Mouse (Mus musculus): ENCODE measurements at regions not wholly inside any gene's neighbourhood (a gene's known extent, or its start where the extent isn't known, plus 50 kb on each side); places are given as distances from the start of the nearest gene placed in this dataset.
A peak's percentile ranks its signal among the peaks of the same experiment; 100 is the strongest.

- no peak for DNase-seq (ENCODE audit: low spot score in 2 of 2)
Measured at GRCm38 (mm10) chr13:28794547-28794946, 159.0 kb downstream of the Sox4 start.

DNA sequence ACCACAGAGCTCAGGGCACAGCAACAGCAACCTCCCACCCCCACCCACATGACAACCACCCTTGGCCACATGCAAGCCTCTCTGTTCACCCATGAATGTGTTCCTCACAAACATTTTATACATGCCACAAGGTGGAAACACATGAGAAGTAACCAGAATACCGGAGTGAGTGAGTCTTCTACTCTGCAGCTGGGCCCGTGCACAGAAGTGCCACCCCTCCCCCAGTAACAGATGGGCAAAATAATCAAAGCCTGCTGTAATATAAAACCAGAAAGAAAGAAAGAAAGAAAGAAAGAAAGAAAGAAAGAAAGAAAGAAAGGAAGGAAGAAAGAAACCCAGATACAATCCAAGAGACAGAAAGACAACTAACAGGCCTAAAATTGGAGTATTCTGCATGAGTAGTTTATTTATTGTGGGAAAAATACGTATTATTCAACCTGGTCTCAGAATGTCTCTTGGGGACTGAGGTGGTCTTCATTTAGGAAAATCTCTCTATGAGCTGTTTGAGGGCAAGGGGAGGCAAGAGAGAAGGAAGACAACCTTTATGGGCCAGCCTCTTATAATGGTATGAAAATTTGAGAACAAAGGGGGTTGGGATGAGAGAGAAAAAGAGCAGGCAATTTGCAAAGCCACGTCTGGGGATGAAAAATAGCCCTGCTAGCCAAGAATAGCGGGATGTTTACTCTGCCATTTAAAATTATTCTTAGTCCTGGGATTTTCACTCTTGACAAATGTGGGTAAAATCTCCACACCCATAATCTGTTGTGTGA lies 160.2 kb downstream of the Sox4 start:
- no peak for DNase-seq (ENCODE audit: low spot score in 2 of 2)

DNA sequence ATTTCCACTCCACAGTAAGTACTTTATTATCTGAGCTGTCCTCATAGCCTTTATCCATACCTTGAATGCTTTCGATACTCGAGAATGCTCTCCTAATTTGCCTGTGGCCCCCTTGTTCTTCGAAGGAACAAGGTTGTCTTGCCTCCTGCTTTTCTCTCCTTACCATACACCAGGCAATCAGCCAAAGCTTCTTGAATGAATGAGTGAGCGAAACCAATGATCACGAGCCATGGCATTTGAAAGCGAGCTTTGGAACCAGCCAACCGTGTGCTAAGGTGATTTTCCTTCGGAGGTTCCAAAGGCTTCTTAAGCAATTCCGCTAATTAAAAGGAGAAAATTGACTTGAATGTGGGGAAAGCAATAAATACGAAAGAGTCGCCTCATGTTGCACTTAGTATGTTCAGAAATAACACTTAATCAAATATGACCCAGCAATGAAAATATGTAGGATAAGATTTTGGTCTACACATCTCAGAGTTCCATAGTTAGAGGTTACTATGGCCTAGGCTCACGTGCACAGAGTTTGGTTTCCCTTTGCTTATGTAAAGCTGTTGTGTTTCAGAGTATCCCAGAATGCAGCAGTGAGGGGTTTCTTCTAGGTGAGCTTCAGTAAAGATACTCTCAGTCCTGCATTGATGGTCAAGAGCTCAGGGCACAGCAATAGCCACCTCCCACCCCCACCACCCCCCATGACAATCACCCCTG lies 160.9 kb downstream of the Sox4 start:
- DNase-seq (ENCODE audit: low spot score in 2 of 2), result no peak

- DNase-seq (ENCODE audit: low spot score in 2 of 2), result no peak
Measured at GRCm38 (mm10) chr13:28790381-28790780, 163.1 kb downstream of the Sox4 start.

- no peak for DNase-seq (ENCODE audit: low spot score in 2 of 2)
Measured at GRCm38 (mm10) chr13:28787331-28787643, 166.2 kb downstream of the Sox4 start.

DNA sequence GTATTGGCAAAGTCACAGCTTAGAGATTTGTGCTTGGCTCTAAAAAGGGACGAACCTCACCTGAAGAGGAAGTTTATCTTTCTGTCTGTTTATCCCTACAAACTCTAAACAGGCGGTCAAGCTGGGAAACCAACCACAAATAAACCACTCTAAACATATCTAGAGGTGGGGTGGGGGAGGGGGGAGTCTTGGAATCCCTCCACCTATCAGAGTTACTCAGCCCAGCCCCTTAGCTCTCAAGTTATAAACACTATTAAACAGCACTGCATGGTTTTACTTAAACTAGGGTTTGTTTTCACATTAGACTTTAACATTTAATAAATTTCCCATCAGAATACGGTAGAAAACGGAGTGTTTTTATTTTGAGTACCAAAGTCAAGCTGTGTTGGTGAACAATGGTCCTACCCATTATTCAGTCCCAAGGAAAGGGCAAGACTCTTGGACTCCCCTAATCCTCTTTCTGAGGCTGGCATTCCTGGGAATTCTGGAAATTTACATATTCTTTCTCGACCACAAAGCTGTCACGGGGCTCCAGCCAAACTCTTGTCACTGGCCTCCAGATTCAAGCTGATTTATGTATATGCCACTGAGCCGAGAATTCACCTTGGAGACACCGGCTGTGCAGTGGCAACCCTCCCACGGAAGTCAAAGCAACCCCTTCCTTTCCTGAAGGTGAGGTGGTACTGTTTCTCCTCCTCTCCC lies 166.7 kb downstream of the Sox4 start:
- no peak for DNase-seq (ENCODE audit: low spot score in 2 of 2)

- no peak for DNase-seq (ENCODE audit: low spot score in 2 of 2)
Measured at GRCm38 (mm10) chr13:28782497-28783246, 170.8 kb downstream of the Sox4 start.

- DNase-seq (ENCODE audit: low spot score in 2 of 2), result no peak
Measured at GRCm38 (mm10) chr13:28782081-28782480, 171.4 kb downstream of the Sox4 start.

- DNase-seq (ENCODE audit: low spot score in 2 of 2), result no peak
Measured at GRCm38 (mm10) chr13:28781660-28782059, 171.9 kb downstream of the Sox4 start.

GRCm38 (mm10) chr13:28780462-28780861 lies 173.1 kb downstream of the Sox4 start:
- no peak for DNase-seq (ENCODE audit: low spot score in 2 of 2)

- no peak for DNase-seq (ENCODE audit: low spot score in 2 of 2)
Measured at GRCm38 (mm10) chr13:28775142-28775815, 178.2 kb downstream of the Sox4 start.

DNA sequence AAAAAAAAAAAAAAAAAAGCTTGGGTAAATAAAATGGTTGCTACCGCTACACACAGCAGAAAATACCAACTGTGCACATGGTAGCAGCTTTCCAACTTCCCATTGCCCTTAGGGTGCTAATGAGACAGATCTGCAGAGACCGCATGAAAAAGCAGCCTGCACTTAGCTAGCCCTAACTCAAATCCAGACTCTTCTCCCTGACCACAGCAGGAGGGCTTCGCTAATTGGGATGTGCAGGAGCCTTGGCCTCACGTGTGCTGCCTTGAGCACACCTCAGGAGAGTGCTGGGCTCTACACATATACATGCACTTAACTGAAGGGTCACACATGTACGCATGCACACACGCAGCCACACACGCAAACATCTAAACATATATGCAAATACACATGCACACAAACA lies 178.9 kb downstream of the Sox4 start:
- DNase-seq (ENCODE audit: low spot score in 2 of 2), result no peak

GRCm38 (mm10) chr13:28773466-28773865 lies 180.0 kb downstream of the Sox4 start:
- DNase-seq (ENCODE audit: low spot score in 2 of 2), result no peak

DNA sequence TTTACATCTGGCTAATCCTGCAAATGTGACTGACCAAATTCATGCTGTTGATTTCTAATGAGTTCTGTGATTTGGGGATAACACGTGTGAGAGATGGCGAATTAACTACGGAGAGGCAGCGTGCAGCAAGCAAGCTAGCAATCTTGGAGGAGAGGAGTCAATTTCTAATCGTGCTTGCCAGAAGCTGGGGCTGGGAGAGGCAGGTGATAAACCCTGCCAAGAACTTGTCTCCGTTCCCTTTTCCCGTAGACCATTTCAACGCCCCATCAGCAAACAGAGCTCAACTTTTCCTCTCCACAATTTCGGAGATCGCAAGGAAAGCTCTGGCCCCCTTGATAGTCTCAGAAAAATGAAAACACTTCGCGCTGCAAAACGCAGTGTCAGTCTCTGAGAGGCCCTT lies 183.0 kb downstream of the Sox4 start:
- DNase-seq (ENCODE audit: low spot score in 2 of 2), result no peak

- DNase-seq (ENCODE audit: low spot score in 2 of 2), result no peak
Measured at GRCm38 (mm10) chr13:28770018-28770417, 183.5 kb downstream of the Sox4 start.

GRCm38 (mm10) chr13:28768717-28769426 lies 184.6 kb downstream of the Sox4 start:
- DNase-seq (ENCODE audit: low spot score in 2 of 2), result peak in 1 of 2 experiments; percentile 64

DNA sequence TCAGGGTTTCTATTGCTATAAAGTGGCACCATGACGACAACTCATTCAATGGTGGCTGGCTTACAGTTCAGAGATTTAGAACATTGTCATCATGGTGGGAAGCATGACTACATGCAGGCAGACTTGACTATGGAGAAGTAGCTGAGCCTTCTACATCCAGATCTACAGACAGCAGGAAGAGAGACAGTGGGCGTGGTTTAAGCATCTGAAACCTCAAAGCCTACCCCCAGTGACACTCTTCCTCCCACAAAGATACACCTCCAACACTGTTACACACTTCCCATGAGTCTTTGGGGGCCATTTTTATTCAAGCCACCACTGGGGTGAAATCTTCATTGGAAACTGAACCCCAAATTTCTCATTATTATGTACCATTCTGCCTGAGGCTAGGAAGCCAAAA lies 191.0 kb downstream of the Sox4 start:
- no peak for DNase-seq (ENCODE audit: low spot score in 2 of 2)

GRCm38 (mm10) chr13:28759026-28759425 lies 194.5 kb downstream of the Sox4 start:
- no peak for DNase-seq (ENCODE audit: low spot score in 2 of 2)

GRCm38 (mm10) chr13:28757846-28758522 lies 195.5 kb downstream of the Sox4 start:
- DNase-seq (ENCODE audit: low spot score in 2 of 2), result peak; percentile 75

Data from urinary bladder, postnatal 4 days (tissue).